Mouse (Mus musculus) olfactory bulb, adult 2 months (tissue): Measurements from ENCODE around the gene Efcab11. TPM values are rescaled to one million over a fixed set of nuclear protein-coding genes. Genes with fewer than 3 reads are reported as not detected.

ENCODE experiments used
- H3K27ac ChIP-seq: fragments of 200-500 bp; 2 replicates; pipeline ENCODE4 v1.5.1; 2012; ENCODE audit warnings: low read depth, low read length; ENCODE audit not compliant: insufficient read depth
- H3K4me1 ChIP-seq: fragments of 200-500 bp; 2 replicates; pipeline ENCODE4 v1.6.1; 2012; ENCODE audit warnings: low read length; ENCODE audit not compliant: control insufficient read depth, insufficient read depth
- H3K4me3 ChIP-seq: fragments of 200-500 bp; 2 replicates; pipeline ENCODE4 v1.5.1; 2012; ENCODE audit warnings: mild to moderate bottlenecking, low read depth, low read length, moderate library complexity; ENCODE audit not compliant: insufficient read depth
- CTCF ChIP-seq: fragments of 200-500 bp; IDR thresholded peaks from 2 replicates; pipeline ENCODE4 v1.5.1; 2012; ENCODE audit warnings: low read depth, mild to moderate bottlenecking, low read length, moderate library complexity; ENCODE audit not compliant: insufficient read depth
- POLR2A ChIP-seq: fragments of 200-500 bp; IDR thresholded peaks from 2 replicates; pipeline ENCODE4 v1.6.1; 2012; ENCODE audit warnings: mild to moderate bottlenecking, low read depth, low read length, moderate library complexity; ENCODE audit not compliant: insufficient read depth
- WGBS: fragments of 180-500 bp; shearing (Covaris S2); methylation state at CpG from one replicate; pipeline ENCODE4 v1.1.7; 2018; 5-methylcytosine and 5-hydroxymethylcytosine counted together
- polyA plus RNA-seq: library from polyadenylated mRNA; stranded (reverse); fragments of >200 nt; gene quantifications from 2 replicates; pipeline ENCODE4 v1.2.4, GENCODE M21; 2012; ENCODE audit warnings: low replicate concordance; ENCODE audit not compliant: missing spikeins, insufficient read depth, insufficient read length

The Efcab11 gene
- polyA plus RNA-seq, 1 experiment, result not detected

DNA sequence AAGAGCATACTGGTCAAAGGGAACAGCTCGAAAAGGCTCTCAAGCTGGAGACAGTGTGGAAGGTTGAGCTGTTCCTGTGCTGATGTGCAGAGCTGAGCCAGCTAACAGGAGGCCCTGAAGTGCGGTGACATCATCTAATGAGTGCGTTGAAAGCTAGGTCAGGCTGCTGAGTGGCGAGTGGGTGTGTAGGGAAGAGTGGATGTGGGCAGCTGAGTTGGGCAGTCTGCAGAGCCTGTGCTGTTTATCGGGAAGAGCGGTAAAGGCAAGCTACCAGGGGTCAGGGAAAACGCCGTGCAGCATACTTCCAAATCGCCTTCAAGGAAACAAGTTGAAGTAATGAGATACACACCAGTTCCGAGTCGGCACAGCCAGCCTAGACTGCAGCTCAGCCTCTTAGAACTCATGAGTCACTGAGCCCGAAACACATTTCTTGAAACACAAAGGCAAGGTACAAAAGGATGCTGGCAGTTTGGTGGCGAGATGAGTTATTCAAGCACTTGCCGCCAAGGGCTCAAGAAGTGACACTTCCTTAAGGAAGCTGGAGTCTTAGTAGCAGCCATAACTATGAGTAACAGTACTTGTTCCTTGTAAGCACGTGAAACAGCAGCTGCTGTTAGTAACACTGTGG, 33.7 kb upstream of the Efcab11 start:
- H3K4me3 ChIP-seq, result no peak overlapping the region
- H3K4me1 ChIP-seq, result peaks cover 20% of the 10 kb centered on the region
- 40% methylated on average over 15 of the region's 15 CpGs for WGBS
- peak overlapping the region; percentile 81 for H3K27ac ChIP-seq
- no peak for TF ChIP-seq POLR2A
- no peak for TF ChIP-seq CTCF

GRCm38 (mm10) chr12:99911466-99911865, 27.2 kb upstream of the Efcab11 start:
- TF ChIP-seq POLR2A, result no peak
- no peak for TF ChIP-seq CTCF
- WGBS, result 83% methylated on average over 12 of the region's 12 CpGs
- Histone ChIP-seq H3K27ac (no peak overlapping the region), H3K4me3 (no peak overlapping the region), H3K4me1 (peaks cover 9% of the 10 kb centered on the region)

GRCm38 (mm10) chr12:99904537-99904936, 20.3 kb upstream of the Efcab11 start:
- Histone ChIP-seq H3K4me3 (no peak overlapping the region), H3K4me1 (peaks cover 14% of the 10 kb centered on the region; the same call in 1 of the 2 replicates), H3K27ac (no peak overlapping the region)
- WGBS, result 57% methylated on average over 5 of the region's 5 CpGs
- TF ChIP-seq CTCF (no peak), POLR2A (no peak)

DNA sequence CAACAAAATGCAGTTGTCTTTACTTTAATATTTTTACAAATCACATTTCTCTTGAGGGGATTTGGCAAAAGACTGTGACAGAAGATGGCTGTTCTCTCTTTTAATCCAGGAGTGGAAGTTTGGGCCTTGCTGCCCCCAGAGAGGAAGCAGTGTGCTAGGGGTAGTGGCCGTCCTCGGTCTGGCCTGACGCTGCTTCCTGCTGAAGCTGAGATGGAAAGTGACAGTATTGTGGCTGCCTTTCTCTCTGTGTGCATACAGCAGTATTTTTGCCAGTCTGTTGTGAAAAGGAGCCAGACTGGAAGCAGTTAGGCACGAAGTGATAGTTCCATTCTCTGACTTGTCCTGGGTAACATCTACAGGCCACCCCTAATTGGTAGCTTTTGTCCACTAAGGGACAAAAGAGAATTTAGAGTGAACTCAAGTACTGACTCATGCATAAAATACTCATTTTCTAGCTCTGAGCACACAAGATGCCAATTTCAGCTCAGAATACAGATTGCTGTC, 18.7 kb upstream of the Efcab11 start:
- H3K27ac ChIP-seq, result no peak overlapping the region
- 52% methylated on average over 4 of the region's 4 CpGs for WGBS
- no peak overlapping the region for H3K4me3 ChIP-seq
- TF ChIP-seq CTCF, result no peak
- no peak for TF ChIP-seq POLR2A
- H3K4me1 ChIP-seq, result peaks cover 14% of the 10 kb centered on the region; the same call in 1 of the 2 replicates

- no peak for TF ChIP-seq POLR2A
- no peak for TF ChIP-seq CTCF
- WGBS, result 38% methylated on average over 8 of the region's 8 CpGs
- H3K27ac ChIP-seq, result no peak overlapping the region
- no peak overlapping the region for H3K4me3 ChIP-seq
- H3K4me1 ChIP-seq, result peaks cover 14% of the 10 kb centered on the region; the same call in 1 of the 2 replicates
These were observed 18.0 kb upstream of the Efcab11 start for GRCm38 (mm10) chr12:99901973-99902866.

- TF ChIP-seq CTCF, result no peak
- no peak for TF ChIP-seq POLR2A
- WGBS, result 41% methylated on average over 2 of the region's 3 CpGs
- Histone ChIP-seq H3K27ac (no peak overlapping the region), H3K4me3 (no peak overlapping the region), H3K4me1 (peaks cover 12% of the 10 kb centered on the region; the same call in 1 of the 2 replicates)
These were observed 15.8 kb upstream of the Efcab11 start for GRCm38 (mm10) chr12:99899991-99900390.

GRCm38 (mm10) chr12:99898248-99898870, 14.1 kb upstream of the Efcab11 start:
- 85% methylated on average over 16 of the region's 16 CpGs for WGBS
- no peak overlapping the region for H3K27ac ChIP-seq
- peaks cover 1% of the 10 kb centered on the region; the same call in 1 of the 2 replicates for H3K4me1 ChIP-seq
- TF ChIP-seq POLR2A (no peak), CTCF (no peak)
- H3K4me3 ChIP-seq, result no peak overlapping the region

GRCm38 (mm10) chr12:99897846-99898245, 13.6 kb upstream of the Efcab11 start:
- TF ChIP-seq POLR2A (no peak), CTCF (no peak)
- Histone ChIP-seq H3K4me1 (peaks cover 4% of the 10 kb centered on the region), H3K4me3 (no peak overlapping the region), H3K27ac (no peak overlapping the region)
- WGBS, result 83% methylated on average over 4 of the region's 4 CpGs

DNA sequence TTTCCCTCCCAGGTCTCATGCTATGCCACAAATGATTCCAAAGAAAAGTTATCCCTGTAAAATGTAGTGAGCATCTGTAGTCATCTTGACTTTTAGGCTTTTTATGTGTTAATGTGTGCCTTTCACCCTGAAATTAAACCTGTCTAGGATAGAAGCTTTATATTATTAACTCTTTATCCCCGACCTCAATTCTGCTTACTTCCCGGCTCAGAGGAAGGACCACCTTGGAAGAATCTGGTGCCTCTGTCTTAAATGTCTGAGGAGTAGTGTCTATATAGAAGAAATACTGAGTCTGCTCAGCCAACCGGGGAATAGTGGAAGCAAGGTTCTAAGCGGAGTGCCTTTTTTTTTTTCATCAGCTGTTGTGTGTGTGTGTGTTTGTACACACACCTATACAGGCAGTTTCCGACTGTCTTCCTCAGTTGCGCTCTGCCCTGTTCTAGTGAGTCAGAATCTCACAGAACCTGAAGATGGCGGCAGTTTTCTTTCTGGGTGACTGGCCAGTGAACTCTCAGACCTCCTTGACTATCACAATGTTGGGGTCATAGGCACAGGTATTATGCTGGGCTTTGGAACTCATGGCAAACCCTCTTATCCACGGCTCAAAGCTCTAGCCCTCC, 1.2 kb upstream of the Efcab11 start:
- Histone ChIP-seq H3K4me1 (peaks cover 4% of the 10 kb centered on the region), H3K4me3 (peak overlapping the region; percentile 94), H3K27ac (no peak overlapping the region)
- WGBS, result 38% methylated on average over 8 of the region's 8 CpGs
- TF ChIP-seq CTCF, result no peak
